Mouse (Mus musculus): ENCODE measurements at regions not wholly inside any gene's neighbourhood (a gene's known extent, or its start where the extent isn't known, plus 50 kb on each side); places are given as distances from the start of the nearest gene placed in this dataset.

- Histone ChIP-seq H3K36me3 (replicated peaks; ENCODE audit: low read length) (no peaks in the 10 kb centered on the region), H3K27me3 (replicated peaks) (no peaks in the 10 kb centered on the region), H3K9me3 (peaks cover 18% of the 10 kb centered on the region), H3K4me3 (replicated peaks) (no peak overlapping the region), H3K4me1 (no peaks in the 10 kb centered on the region)
- no peak for TF ChIP-seq FLI1 (IDR thresholded peaks at IDR 0.05; ENCODE audit: low read length)
- TF ChIP-seq GATA1 (IDR thresholded peaks at IDR 0.05; ENCODE audit: borderline replicate concordance, low read length): no peak
Measured at GRCm38 (mm10) chr17:48847890-48848289, 84.3 kb upstream of the Lrfn2 start.

- no peaks in the 10 kb centered on the region for H3K27me3 ChIP-seq (replicated peaks)
- H3K36me3 ChIP-seq (replicated peaks; ENCODE audit: low read length): no peaks in the 10 kb centered on the region
- H3K4me3 ChIP-seq (replicated peaks): peak overlapping the region; percentile 53
- peaks cover 22% of the 10 kb centered on the region for H3K9me3 ChIP-seq
- TF ChIP-seq FLI1 (IDR thresholded peaks at IDR 0.05; ENCODE audit: low read length): no peak
- no peak for TF ChIP-seq GATA1 (IDR thresholded peaks at IDR 0.05; ENCODE audit: borderline replicate concordance, low read length)
- H3K4me1 ChIP-seq: no peaks in the 10 kb centered on the region
Measured at GRCm38 (mm10) chr17:48850910-48851309, 81.3 kb upstream of the Lrfn2 start.

GRCm38 (mm10) chr17:48858891-48859290 is 73.3 kb upstream of the Lrfn2 start:
- no peaks in the 10 kb centered on the region for H3K27me3 ChIP-seq (replicated peaks)
- TF ChIP-seq GATA1 (IDR thresholded peaks at IDR 0.05; ENCODE audit: borderline replicate concordance, low read length) (no peak), FLI1 (IDR thresholded peaks at IDR 0.05; ENCODE audit: low read length) (no peak)
- no peak overlapping the region for H3K4me3 ChIP-seq (replicated peaks)
- no peaks in the 10 kb centered on the region for H3K36me3 ChIP-seq (replicated peaks; ENCODE audit: low read length)
- no peaks in the 10 kb centered on the region for H3K4me1 ChIP-seq
- H3K9me3 ChIP-seq: peaks cover 42% of the 10 kb centered on the region

GRCm38 (mm10) chr17:48870443-48870842 is 61.7 kb upstream of the Lrfn2 start:
- TF ChIP-seq FLI1 (IDR thresholded peaks at IDR 0.05; ENCODE audit: low read length) (no peak), GATA1 (IDR thresholded peaks at IDR 0.05; ENCODE audit: borderline replicate concordance, low read length) (no peak)
- Histone ChIP-seq H3K27me3 (replicated peaks) (no peaks in the 10 kb centered on the region), H3K9me3 (peaks cover 74% of the 10 kb centered on the region), H3K4me1 (no peaks in the 10 kb centered on the region), H3K4me3 (replicated peaks) (no peak overlapping the region), H3K36me3 (replicated peaks; ENCODE audit: low read length) (no peaks in the 10 kb centered on the region)

GRCm38 (mm10) chr17:48877505-48877904 is 54.7 kb upstream of the Lrfn2 start:
- H3K9me3 ChIP-seq: peaks cover 72% of the 10 kb centered on the region
- H3K27me3 ChIP-seq (replicated peaks): no peaks in the 10 kb centered on the region
- TF ChIP-seq FLI1 (IDR thresholded peaks at IDR 0.05; ENCODE audit: low read length) (no peak), GATA1 (IDR thresholded peaks at IDR 0.05; ENCODE audit: borderline replicate concordance, low read length) (no peak)
- H3K4me3 ChIP-seq (replicated peaks): no peak overlapping the region
- no peaks in the 10 kb centered on the region for H3K4me1 ChIP-seq
- H3K36me3 ChIP-seq (replicated peaks; ENCODE audit: low read length): no peaks in the 10 kb centered on the region

GRCm38 (mm10) chr17:48880590-48880989 is 51.6 kb upstream of the Lrfn2 start:
- no peaks in the 10 kb centered on the region for H3K27me3 ChIP-seq (replicated peaks)
- no peak overlapping the region for H3K4me3 ChIP-seq (replicated peaks)
- TF ChIP-seq GATA1 (IDR thresholded peaks at IDR 0.05; ENCODE audit: borderline replicate concordance, low read length) (no peak), FLI1 (IDR thresholded peaks at IDR 0.05; ENCODE audit: low read length) (no peak)
- peaks cover 69% of the 10 kb centered on the region for H3K9me3 ChIP-seq
- no peaks in the 10 kb centered on the region for H3K36me3 ChIP-seq (replicated peaks; ENCODE audit: low read length)
- no peaks in the 10 kb centered on the region for H3K4me1 ChIP-seq

GRCm38 (mm10) chr17:48881946-48882345 is 50.2 kb upstream of the Lrfn2 start:
- H3K4me3 ChIP-seq (replicated peaks): peak overlapping the region; percentile 17
- H3K9me3 ChIP-seq: peaks cover 70% of the 10 kb centered on the region
- TF ChIP-seq GATA1 (IDR thresholded peaks at IDR 0.05; ENCODE audit: borderline replicate concordance, low read length) (no peak), FLI1 (IDR thresholded peaks at IDR 0.05; ENCODE audit: low read length) (no peak)

More at GRCm38 (mm10) chr17:48881946-48882345, 50.2 kb upstream of the Lrfn2 start:
- H3K4me1 ChIP-seq: no peaks in the 10 kb centered on the region
- H3K36me3 ChIP-seq (replicated peaks; ENCODE audit: low read length): no peaks in the 10 kb centered on the region
- no peaks in the 10 kb centered on the region for H3K27me3 ChIP-seq (replicated peaks)

All from megakaryocyte, embryonic 14.5 days (primary cell).